In the genomic region with DNA sequence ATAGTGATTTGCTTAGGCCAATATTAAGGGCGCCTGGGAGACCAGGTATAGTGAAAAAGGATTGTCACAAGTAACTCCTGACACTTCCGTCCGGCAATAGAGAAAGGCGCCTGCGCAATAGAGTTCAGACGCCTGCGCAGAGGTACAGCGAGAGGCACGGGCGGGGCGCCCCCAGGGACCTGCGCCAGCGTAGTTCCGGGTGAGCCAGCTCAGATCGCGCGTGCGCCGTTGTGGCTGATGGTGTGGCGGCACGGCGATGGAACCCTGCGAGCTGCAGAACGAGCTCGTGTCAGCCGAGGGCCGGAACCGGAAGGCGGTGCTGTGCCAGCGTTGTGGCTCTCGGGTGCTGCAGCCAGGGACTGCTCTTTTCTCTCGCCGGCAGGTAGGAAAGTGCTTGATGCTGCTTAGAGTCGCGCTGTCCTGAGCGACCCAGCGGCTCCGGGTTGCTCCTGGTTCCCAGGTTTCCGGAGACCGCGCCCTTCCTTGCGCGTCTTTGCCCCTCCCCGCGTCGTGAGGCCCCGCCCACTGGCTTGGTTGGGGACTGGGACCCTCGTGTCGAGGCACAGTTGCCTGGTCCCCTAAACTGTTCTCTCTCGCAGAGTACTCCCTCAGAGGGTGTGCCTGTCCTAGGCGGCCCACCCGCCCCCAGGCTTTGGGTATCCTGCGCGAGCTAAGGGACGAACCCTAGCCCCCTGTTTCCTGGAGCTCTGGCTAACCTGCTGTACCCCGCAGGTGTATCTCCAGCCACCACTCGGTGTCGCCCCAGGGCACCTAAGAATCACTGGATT, we compare ENCODE assay signal across 8 mouse cellular contexts. TPM values are rescaled to one million over a fixed set of nuclear protein-coding genes. Genes with fewer than 3 reads are reported as not detected.
DNase-seq lines count a peak whose midpoint lies in the region; ATAC-seq and TF ChIP-seq lines count a peak whose summit lies in the region.

Rabif (plus strand) TSS at position 221 of the 788 bp plus-strand sequence.

- H3K4me1 ChIP-seq in forebrain, embryonic 15.5 days: peaks cover 17% of the 10 kb centered on the region
- peaks cover 5% of the 10 kb centered on the region for H3K4me1 ChIP-seq in lung, adult 2 months (ENCODE audit: control insufficient read depth, insufficient read depth, low read length)

- no peaks in the 10 kb centered on the region for H3K27me3 ChIP-seq in forebrain, embryonic 15.5 days

- TF ChIP-seq POLR2A in lung, adult 2 months (IDR thresholded peaks at IDR 0.05; ENCODE audit: borderline replicate concordance, extremely low read depth, low read depth, low read length): peak; percentile 92

- peak; percentile 99 for ATAC-seq in forebrain, embryonic 15.5 days (replicated peaks)
- peak; percentile 96 for ATAC-seq in neutrophil, adult 5-6 weeks (ENCODE audit: extremely low read depth, insufficient number of reproducible peaks, low FRiP score, poor library complexity, severe bottlenecking)

- H3K27ac ChIP-seq in forebrain, embryonic 15.5 days (replicated peaks): peak within 1 kb of the TSS; percentile 97

- peak within 1 kb of the TSS; percentile 80 for H3K4me2 ChIP-seq in forebrain, embryonic 15.5 days (replicated peaks)

- WGBS in forebrain, embryonic 15.5 days: under 1% methylated on average over 54 of the region's 58 CpGs
- under 1% methylated on average over 58 of the region's 58 CpGs for WGBS in lung, adult 2 months

- peak within 1 kb of the TSS; percentile 97 for H3K4me3 ChIP-seq in forebrain, embryonic 15.5 days
- H3K4me3 ChIP-seq in lung, adult 2 months (replicated peaks; ENCODE audit: extremely low read depth, low read depth, low read length): peak within 1 kb of the TSS; percentile 73

- intact Hi-C loops in heart, postnatal 25 days (cut with DNase I): loop anchor here (2.0 kb wide), 1 partner anchor 62 kb away; no protein-coding TSS in a partner anchor

- TF ChIP-seq CTCF in lung, adult 2 months (IDR thresholded peaks at IDR 0.05; ENCODE audit: insufficient read depth, low read length): peak; percentile 43

- no peaks in the 10 kb centered on the region for H3K9me3 ChIP-seq in forebrain, embryonic 15.5 days

- H3K36me3 ChIP-seq in forebrain, embryonic 15.5 days: peaks cover 10% of the 10 kb centered on the region

- peak; percentile 99 for DNase-seq in ES-CJ7 (ENCODE audit: low read depth, low spot score)
- DNase-seq in cerebellum, adult 11 months: peak; percentile 99
- peak; percentile 98 for DNase-seq in heart, postnatal 25 days (ENCODE audit: low spot score)
- DNase-seq in layer of hippocampus, adult 18-20 months (ENCODE audit: low spot score in 2 of 2): peak; percentile 97 to 99
- DNase-seq in lung, adult 2 months: peak; percentile 97
- peak; percentile 99 for DNase-seq in thymus, adult 18-20 months

- H3K9ac ChIP-seq in forebrain, embryonic 15.5 days (replicated peaks): peak within 1 kb of the TSS; percentile 79

RNA-seq across cellular contexts. Expression of gene Rabif, which starts in this region (rescaled TPM):
- 55.3 and 55.9 TPM in 2 replicates for polyA plus RNA-seq in forebrain, embryonic 15.5 days (2015; fragmentation: Nextera tagmentation; extraction: Ambion mirVana)
- 1 to 10 TPM; 8.4 to 8.9 TPM for total RNA-seq in heart, postnatal 25 days (2021)
- total RNA-seq in layer of hippocampus, adult 18-20 months (2021): 10 to 100 TPM; 22.3 to 25.3 TPM
- polyA plus RNA-seq in lung, adult 2 months (2012; rRNA removed): 11.2 and 15.5 TPM in 2 replicates
- total RNA-seq in neutrophil, adult 5-6 weeks (2017): 16.9 and 21.1 TPM in 2 replicates

Comparison
In these comparisons a context has a peak if more than half of its experiments do, and no peak if none do; other contexts are left out.
1. Peak in every context shown above with its lines: DNase-seq, ATAC-seq, H3K4me3 ChIP-seq and H3K27ac ChIP-seq.